Mouse (Mus musculus) v-Abl transformed pro-B cells (cell line): ENCODE results near the gene Rabl6.

Experiments
- in situ Hi-C, 2 experiments: fragments of 400-800 bp; cut with MboI; formaldehyde crosslinking; loops; one replicate each; pipeline ENCODE4 v1.15.1; 2025; ENCODE audit not compliant: unreplicated experiment in 2 of 2

Rabl6 gene

DNA sequence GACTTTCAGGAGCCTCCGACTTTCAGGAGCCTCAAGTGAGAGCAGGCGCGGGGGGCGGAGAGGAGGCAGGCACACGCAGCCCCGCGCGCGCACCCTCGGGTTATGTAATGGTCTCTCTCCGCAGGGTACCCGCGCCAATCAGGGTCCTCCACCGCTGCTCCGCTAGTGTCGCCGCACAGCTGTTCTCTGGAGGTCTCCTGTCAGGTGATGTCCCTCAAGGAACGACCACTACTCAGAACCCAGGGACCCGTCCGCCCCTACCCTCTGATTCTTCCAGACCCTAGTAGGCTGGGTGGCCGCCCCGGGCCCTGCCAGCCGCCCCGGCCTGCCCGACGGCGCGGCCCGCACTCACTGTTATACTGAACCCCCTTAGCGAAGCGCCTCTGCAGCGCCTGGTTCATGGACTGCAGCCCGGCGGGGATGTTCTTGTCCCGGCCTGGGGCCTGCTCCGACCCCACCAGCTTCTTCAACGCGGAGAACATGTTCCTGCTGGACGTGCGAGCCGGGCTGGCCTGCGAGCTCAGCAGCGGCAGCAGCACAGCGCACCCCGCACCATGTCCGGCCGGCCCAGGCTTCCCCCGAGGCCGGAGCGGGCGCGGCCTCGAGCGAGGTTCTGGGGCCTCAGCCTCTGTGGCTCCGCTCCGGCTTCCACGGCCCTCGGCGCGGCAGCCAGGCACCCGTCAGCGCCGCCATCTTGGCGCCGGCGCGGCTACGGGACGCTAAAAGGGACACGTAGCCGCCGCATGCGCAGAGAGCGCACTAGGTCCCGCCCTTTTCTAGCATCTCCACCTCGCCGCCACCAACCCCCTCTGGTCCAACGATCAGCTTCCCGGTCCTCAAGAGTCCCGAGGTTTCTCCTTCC, at the start of gene Rabl6:
Rabl6 (minus strand) TSS at position 761 of the 862 bp plus-strand sequence.
- in situ Hi-C loops = no loop called here

DNA sequence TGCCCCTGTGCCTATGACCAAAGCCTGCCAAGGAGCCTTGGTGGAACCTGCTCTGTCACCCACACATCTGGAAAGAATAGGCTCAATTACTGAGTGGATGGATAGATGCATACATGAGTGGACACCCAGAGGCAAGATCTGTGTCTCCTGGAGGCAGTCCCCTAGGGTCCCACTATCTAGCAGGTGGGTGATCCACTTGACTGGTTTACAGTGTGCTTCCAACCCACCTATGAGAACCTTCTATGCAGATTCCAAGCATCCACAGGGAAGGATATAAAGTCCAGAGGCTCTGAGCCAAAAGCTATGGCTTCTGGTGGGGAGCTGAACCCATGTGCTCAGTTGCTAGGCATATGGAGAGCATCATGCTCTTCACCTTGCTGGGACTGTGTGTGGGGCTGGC, 49.3 kb upstream of the Rabl6 start, which contains the start of gene Lcn5:
Lcn5 (plus strand) TSS at position 301 of the 400 bp plus-strand sequence.
- in situ Hi-C loops = no loop called here

DNA sequence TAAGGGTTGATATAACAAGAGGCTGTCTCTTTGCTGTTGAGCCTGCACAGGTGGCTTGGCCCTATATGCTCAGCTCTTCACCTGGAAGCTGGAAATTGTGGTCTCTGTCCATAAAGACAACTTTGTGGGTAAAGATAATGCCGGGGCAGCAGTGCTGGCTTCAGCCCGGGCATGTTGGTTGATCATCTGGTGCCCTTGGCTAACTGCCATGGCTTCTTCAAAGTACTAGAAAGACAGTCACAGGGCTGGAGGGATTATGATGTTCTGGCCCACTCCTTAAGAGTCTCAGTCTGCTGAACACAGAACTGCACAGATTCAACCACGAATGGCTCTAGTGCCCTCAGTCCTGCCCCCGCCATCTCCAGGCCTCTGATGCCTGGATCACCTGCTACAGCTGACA, 48.9 kb upstream of the Rabl6 start:
- in situ Hi-C loops = no loop called here

DNA sequence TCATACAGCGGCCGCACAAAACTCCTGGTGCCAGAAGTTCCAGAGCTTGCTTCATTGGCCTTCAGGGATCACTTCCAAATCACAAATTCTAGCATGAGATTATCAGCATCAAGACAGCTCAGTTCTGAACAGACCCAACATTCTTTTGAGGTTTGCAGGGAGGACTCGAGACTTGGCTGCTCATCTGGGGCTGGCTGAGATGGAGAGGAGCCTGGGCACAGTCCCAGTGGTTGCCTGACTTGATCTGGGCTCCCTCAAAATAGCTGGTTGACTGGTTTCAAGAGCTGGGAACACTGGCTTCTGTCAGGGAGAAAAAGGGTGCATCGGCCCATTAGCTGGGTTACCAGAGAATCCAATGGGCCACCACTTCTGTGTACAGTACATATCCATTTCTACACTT, 48.4 kb upstream of the Rabl6 start:
- in situ Hi-C loops = no loop called here

DNA sequence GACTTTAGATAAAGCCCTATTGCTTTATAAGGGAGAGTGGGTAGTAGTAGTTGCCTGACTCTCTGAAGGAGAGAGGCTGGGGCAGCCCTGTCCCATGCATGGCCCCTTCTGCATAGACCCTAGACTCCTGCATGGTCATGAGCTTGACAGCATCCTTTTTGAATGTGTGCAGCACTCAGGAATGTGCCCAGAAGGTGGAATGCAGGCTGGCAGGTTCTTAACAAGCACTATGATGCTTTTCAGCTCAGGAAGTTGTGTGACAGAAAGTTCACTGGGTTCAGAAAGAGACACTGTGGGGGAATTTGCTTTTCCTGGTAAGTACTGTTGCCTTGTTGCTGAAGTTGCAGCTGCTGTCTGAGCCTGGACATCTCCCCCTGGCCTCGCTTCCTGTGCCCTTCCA, 46.2 kb upstream of the Rabl6 start:
- in situ Hi-C loops = no loop called here

DNA sequence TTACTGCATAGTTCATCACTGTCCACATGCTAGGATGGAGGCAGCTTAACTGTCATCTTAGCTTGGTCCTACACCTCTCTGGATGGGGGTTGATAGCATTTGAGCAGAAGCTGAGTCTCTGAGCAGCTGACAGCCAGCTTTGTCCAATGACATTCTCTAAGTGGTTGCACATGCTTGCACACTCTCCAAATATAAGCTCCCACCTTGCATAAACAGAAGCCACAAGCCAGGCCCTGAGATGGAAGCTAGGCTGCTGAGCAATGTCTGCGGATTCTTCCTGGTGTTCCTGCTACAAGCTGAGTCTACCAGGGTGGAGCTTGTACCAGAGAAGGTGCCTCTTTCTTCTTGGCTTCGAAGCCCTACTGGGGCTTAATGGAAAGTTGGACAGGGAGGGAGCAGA, 44.6 kb upstream of the Rabl6 start, which contains the start of gene Lcn8:
Lcn8 (plus strand) TSS at position 219 of the 400 bp plus-strand sequence.
- in situ Hi-C loops = no loop called here

DNA sequence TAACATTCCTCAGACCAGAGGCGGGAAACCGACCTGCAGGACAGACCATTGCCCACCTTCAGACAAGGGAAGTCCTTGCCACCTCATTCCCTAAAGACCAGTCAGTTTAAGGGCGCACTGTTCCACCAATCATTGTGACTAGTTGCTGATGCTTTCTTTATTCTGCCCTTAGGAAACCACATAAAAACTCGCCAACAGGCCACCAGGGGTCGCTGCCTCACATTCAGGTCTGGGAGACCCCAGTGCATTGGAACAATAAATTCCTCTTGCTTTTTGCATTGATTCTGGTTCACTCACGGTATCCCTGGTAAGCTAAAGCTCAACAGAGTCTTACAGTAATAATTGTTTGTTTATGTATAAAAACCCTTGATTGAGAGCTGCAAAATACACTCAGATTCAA, 31.6 kb upstream of the Rabl6 start:
- in situ Hi-C loops = no loop called here

DNA sequence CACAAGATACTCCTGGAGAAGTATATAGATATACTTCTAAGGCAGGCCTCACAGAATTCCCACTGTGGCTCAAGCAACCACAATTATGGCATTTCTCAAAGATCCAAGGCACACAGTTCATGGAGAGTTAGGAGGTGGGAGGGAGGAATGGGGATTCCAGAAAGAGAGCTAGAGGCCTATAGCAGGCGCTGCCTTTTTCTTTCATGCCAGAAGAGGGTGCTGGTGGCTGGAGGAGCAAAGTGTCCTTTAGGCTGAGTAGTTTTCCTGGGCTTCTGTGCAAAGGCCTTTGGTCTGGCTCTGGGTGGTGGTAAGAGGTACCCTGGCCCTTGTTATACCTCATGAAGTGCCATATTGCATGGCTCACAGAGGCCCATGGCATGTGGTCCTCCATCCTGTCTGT, 25.7 kb upstream of the Rabl6 start:
- in situ Hi-C loops = no loop called here

DNA sequence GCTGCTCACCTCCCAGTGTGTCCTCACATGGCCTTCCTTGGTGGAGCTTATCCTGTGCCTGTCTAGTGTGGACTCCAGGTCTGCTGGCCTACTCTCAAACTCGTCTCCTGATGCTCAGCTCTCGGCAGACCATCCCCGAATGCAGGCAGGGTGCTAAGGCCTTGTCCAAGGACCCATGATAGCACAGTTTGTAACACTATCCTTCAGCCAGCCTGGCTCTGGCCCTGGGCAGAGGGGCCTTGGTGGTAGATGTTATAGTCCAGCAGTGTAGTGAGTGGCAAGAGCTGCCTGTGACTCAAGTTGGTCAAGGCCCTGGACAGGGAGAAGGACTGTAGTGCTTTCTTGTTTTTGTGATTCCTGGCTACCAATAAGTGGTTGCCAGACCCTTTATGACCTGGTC, 25.3 kb upstream of the Rabl6 start:
- in situ Hi-C loops = no loop called here

DNA sequence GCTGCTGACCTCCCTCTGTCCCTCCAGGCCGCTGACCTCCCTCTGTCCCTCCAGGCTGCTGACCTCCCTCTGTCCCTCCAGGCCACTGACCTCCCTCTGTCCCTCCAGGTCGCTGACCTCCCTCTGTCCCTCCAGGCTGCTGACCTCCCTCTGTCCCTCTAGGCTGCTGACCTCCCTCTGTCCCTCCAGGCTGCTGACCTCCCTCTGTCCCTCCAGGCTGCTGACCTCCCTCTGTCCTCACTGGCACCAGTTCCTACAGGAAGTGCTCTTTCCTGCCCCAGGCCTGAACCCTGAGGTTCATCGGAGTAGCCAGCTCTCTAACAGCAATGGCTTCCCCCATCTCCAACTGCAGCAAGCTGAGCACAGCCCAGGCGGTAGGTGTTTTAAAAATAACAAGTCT, 20.4 kb upstream of the Rabl6 start:
- in situ Hi-C loops = no loop called here

DNA sequence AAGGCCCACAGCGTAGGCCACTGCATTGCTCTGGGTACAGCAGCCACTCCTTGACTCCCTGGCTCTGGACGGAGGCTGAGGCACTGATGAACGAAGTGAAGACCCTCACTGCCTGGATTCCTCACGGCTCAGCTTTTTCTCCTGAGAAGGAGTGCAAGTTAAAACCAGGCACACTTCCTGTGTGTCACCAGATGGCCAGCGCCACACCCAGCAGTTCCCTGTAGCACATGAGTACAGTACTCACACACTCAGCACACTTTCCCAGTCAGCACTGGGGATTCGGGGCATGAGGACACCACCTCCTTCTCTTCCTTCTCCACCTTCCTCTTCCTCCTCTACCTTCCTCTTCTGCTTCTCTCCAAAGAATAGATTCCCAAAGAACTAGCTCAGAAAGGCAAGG, 19.5 kb upstream of the Rabl6 start, which contains the start of gene Fcna:
Fcna (minus strand) TSS at position 220 of the 400 bp plus-strand sequence.
- in situ Hi-C loops = no loop called here

DNA sequence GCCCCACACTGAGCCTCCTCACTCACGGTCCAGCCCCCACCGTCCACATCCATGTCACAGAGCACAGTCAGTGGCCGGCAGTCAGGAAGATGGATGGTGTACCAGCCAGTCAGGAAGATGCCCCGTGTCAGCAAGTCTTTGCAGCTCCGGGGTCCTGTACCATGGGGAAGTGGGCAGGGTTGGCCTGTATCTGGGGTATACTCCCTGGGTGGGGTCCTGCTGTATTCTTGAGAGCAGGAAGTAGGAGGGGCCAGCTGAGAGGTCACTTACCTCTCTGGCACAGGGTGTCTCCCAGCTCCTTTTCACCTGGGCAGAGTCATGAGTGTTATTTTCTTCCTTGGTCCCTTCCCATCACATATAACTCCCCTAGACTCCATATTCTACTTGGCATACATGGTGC, 17.7 kb upstream of the Rabl6 start:
- in situ Hi-C loops = no loop called here

DNA sequence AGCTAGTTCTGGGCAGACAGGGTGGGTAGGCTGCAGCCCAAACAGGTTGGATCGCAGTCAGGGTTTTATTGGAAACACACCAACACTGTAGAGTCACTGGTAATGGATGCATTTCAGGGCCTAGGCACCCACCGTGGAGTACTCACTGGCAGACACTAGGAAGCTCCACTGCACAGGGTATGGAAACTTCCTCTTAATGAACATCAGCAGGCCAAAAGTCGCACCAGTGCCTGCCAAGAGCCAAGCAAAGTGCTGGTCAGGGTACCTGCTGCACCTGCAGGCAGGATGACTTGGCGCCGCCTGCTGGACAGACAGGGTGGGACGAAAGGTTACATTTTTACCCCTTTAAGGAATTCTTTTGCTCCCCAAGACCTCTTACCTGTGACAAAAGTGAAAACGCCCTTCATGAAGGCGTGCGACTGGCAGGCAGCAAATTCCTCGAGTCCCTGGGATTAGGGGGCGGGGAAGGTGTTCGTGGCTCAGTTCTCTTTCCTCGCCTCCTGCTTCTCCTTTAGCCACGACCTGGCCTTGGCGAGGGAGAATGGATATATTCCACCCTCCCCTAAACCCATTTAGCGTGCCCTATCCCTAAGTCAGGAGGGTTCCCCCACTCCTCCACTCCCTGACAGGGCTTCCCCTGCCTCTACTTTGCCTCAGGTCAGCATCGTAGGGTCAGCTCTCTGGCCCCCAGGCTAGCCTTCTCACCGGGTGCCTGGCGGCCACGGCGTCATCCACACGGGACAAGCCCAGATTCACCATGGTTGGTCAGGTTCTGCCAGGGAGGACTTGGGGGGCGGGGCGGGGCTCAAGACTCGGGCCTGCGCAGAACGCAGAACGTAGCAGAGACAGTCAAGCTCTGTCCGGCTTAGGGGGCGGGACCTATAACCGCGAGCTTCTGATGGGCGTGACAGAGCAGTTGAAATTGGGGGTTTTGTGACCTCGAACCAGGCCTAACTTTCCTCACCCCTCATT, 13.2 kb upstream of the Rabl6 start, which contains the start of gene Tmem141:
Tmem141 (minus strand) TSS at position 777 of the 972 bp plus-strand sequence.
- in situ Hi-C loops = no loop called here

DNA sequence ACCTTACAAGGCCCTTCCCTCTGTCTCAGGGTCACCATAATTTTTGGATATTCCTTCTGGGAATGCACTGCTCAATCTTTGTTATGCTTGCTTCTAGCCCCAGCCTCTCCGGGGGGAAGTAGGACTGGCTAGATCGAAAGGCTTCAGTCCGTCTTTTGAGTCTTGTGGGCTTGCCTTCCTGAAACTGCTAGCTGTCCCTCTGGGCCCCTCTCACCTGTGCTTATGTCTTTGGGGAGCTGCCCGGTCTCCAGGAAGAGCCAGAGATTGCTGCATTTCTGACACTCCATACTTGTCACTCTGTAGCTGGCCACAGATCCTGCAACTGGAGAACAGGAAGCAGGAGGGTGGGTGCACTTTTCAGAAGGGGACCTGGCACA, 12.5 kb upstream of the Rabl6 start:
- in situ Hi-C loops = no loop called here

DNA sequence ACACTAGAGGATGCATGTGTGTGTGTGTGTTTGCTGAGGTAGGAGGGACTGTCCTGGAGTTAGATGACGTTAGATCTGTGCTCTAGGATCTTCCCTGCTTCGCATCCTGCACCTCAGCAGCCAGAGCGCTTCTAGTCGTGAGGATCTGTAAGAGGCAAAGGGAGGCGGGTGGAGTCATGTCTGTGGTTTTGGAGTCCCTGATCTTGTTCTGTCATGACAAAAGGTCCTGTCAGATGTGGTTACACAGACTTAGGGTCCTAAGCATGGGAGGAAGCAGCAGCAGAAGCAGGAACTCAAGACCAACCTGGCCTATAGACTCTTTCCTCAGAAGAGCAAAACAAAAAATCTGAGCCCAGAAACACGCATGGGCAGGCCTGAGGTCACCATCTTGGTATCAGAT, 12.1 kb upstream of the Rabl6 start:
- in situ Hi-C loops = no loop called here

DNA sequence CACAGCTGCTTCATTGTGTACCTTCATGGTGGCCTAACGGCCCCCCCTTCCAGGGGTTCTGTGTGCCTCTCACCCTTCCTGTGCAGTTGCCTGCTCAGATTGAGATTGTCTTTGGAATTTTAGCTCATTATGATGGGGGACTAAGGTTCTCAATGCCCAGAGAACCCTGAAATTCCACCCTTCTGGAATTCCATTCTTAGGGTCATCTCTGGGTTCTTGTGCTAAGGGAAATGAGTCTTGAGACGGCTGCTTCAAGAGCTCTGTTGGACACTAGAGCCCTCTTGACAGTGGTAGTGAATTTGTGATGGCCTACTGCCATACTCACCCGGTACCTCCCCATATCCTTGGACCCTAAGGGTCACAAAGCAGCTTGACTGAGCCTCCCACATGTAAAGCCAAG, 9.3 kb upstream of the Rabl6 start, which contains the start of gene Ccdc183:
Ccdc183 (minus strand) TSS at position 101 of the 400 bp plus-strand sequence.
- in situ Hi-C loops = no loop called here

DNA sequence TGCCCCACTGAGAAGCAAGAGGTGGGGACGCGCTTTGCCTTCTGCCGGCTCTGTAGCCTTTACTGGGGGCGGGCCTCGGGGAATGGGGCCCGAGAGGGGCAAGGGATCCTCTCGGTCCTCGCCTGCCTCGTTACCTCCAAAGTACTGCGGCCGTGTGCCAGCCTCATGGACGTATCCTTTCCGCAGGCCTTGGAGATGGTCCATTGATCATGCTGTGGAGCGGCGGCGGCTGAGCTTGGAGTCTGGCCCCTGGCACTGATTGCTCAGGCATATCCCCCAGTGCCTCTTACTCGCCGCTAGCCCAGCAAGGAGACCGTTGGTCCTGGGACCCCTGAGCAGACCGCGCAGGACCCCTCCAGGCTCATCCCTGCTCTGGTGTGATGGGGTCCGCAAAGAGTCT, 8.1 kb upstream of the Rabl6 start:
- in situ Hi-C loops = no loop called here

DNA sequence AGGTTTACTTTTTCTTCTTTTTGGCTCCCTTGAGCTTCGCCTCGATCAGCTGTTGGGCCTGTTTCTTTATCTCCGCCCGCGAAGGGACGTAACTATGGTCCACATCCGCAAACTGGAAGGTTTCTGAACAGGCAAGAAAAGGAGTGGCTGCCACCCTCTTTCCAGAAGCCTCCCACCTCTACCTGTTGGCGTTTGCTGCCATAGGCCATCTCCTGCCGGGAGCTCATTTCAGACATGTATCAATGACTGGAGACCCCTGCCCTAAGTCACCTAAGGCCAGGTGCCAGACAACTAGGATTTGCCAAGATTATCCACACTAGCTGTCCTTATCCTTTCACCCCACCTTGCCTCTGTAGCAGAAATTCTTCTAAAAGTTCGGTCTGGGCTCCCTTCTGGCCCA, 350 bp upstream of the Rabl6 start:
- in situ Hi-C loops = no loop called here

DNA sequence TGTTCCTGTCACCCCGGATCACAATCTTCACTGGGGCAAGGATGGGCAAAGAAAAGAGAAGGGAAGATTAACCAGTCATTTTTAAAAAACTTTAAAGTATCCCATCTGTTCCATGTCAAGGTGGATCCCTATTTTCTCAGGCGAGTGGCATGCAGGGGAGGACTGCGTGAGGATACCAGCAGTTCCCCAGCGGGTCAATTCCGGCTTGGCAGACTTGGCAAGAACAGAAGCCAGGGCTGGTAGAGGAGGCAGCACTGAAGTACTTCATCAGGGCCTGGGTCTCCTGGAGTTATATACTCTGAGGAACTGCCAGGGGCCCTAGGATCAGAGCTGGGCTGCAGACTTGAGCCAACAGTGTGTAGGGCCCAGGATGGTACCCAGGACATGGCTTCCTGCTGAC, 5.8 kb downstream of the Rabl6 start:
- in situ Hi-C loops = no loop called here

DNA sequence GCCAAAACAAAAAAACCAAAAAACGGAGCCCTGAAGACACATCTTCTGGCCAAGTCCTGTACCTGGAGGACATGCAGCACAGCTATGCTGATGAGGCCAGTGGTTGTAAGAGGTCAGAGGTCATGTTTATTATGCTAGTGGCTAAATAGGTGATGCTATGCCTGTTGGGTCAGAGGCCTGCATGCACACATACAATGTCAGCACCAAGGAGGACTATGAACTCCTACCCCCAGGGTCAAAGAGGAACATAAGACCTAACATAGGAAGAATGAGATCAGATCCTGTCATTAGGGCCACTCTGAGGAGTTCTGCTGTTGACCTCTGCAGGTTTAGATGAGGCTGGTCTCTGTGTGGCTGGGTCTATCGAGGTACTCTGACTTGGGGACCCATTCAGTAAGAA, 8.3 kb downstream of the Rabl6 start:
- in situ Hi-C loops = no loop called here

DNA sequence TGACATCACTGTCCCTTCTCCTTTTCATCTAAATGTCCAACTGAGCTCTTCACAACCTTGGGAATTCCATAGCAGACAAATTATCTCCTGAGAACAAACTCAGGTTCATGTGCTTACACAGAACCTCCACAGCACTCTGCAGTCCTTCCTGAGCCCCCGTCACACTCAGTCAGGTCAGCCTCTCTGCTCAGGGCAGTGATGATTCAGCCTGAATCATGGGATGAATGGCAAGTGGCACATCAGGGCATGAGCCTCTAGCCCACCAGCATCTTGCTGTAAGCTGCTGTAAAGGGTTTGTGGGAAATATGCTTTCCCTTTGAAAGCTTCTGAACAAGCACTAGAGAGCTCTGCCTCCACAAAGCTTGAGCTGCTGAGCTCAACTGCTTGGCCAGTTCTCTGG, 9.6 kb downstream of the Rabl6 start:
- in situ Hi-C loops = no loop called here
